20 mouse cellular contexts compared by ENCODE assay signal in genomic region chr1:39779111-39779980, GRCm38 (mm10). TPM values are rescaled to one million over a fixed set of nuclear protein-coding genes. Genes with fewer than 3 reads are reported as not detected.
"Had no signal": no experiment of that assay in that cellular context is flagged by ENCODE, and none has a peak within 500 bp of the region (broad histone marks: within the 10 kb centered on the region; RNA-seq: fewer than 3 reads in every experiment).

No protein-coding gene starts in this region.

- H3K27me3 ChIP-seq: limb, embryonic 12.5 days; liver, embryonic 15.5 days; midbrain, embryonic 13.5 days had no signal

- H3K36me3 ChIP-seq: limb, embryonic 12.5 days; liver, embryonic 15.5 days; midbrain, embryonic 13.5 days had no signal

- H3K27ac ChIP-seq: limb, embryonic 12.5 days; liver, embryonic 15.5 days; midbrain, embryonic 13.5 days had no signal

- H3K4me1 ChIP-seq: limb, embryonic 12.5 days; midbrain, embryonic 13.5 days had no signal

- H3K4me3 ChIP-seq: limb, embryonic 12.5 days; liver, embryonic 15.5 days; midbrain, embryonic 13.5 days had no signal

- H3K9ac ChIP-seq: limb, embryonic 12.5 days; liver, embryonic 15.5 days; midbrain, embryonic 13.5 days had no signal

- H3K4me2 ChIP-seq: limb, embryonic 12.5 days; liver, embryonic 15.5 days; midbrain, embryonic 13.5 days had no signal

- DNase-seq: kidney, adult 8-10 months; kidney, postnatal 25 days; liver; lung, adult 2 months; right cerebral cortex, adult 18-20 months; right cerebral cortex, postnatal 25 days; thymus, postnatal 36 days had no signal

- H3K9me3 ChIP-seq: limb, embryonic 12.5 days; liver, embryonic 15.5 days; midbrain, embryonic 13.5 days had no signal

- ATAC-seq: intestine, postnatal 0 days; midbrain, embryonic 13.5 days had no signal

RNA-seq across cellular contexts. Expression of gene Gm3646, which starts 25.8 kb away (rescaled TPM):
- total RNA-seq: layer of hippocampus, adult 18-20 months; layer of hippocampus, postnatal 10 days; left cerebral cortex, postnatal 36 days; megakaryocyte progenitor cell, adult 5-6 weeks; midbrain, postnatal 0 days had no signal
- polyA plus RNA-seq: intestine, postnatal 0 days; kidney, embryonic 16.5 days; limb, embryonic 12.5 days; liver, embryonic 15.5 days; lung, adult 2 months; midbrain, embryonic 13.5 days; midbrain, postnatal 0 days; neural tube, embryonic 14.5 days; small intestine, adult 2 months; thymus, postnatal 0 days had no signal

RNA-seq across cellular contexts. Expression of gene Rfx8, which starts 58.5 kb away (rescaled TPM):
- polyA plus RNA-seq: small intestine, adult 2 months had no signal
